Mouse (Mus musculus) liver, embryonic 14.5 days (tissue): Measurements from ENCODE around the gene Rufy2.

ENCODE experiments used
- CTCF ChIP-seq: IDR thresholded peaks from 2 replicates; pipeline ENCODE4 v1.5.1; 2016; ENCODE audit warnings: antibody characterized with exemption, low read depth, control low read depth
- EP300 ChIP-seq: IDR thresholded peaks from 2 replicates; pipeline ENCODE4 v1.6.1; 2016; ENCODE audit warnings: antibody characterized with exemption, low read depth

DNA sequence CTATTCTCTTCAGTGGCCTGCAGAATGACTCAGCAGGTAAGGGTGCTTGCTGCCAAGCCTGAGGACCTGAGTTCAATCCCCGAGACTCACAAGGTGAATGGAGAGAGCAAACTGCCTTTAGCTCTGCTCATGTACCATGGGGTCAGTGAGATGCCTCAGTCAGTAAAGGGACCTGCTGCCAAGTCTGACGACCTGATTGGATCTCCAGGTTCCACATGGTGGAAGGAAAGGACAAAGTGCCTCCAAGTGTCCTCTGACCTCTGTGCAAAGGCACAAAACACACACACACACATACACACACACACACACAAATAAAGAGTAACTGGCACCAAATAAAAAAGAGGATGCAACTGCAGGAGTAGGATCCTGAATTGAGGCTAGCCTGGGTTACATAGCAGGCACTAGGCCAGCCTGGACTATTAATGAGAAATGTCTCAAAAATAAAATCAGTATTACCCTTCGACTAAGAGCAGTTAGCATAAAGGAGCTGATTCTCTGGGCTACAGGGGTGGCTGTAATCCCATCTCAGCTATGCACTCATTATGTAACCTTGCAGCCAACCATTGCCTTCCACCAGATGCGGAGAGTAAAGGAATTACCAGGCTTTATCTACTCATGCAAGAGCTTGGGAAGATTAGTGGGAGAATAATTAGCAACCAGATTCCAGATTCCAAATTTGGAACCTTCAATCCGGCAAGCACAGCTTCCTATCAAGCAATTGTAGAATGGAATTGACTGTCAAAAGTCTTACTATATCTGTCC is 60.0 kb downstream of the Rufy2 start:
- TF ChIP-seq CTCF (no peak), EP300 (no peak)
